In genomic region chr7:127255008-127255407, GRCm38 (mm10) we compare ENCODE assay signal across 7 mouse cellular contexts. TPM values are rescaled to one million over a fixed set of nuclear protein-coding genes. Genes with fewer than 3 reads are reported as not detected.
DNase-seq lines count a peak whose midpoint lies in the region; ATAC-seq and TF ChIP-seq lines count a peak whose summit lies in the region.

No protein-coding gene starts in this region.

- H3K9ac ChIP-seq in lung, embryonic 16.5 days (ENCODE audit: low read length), result peak overlapping the region; percentile 78
- H3K9ac ChIP-seq in forebrain, embryonic 12.5 days, result peak overlapping the region; percentile 82
- H3K9ac ChIP-seq in limb, embryonic 14.5 days (ENCODE audit: low read depth, low read length, severe bottlenecking), result peak overlapping the region; percentile 75
- peak overlapping the region; percentile 87 for H3K9ac ChIP-seq in stomach, embryonic 16.5 days (ENCODE audit: low read length)

- H3K27me3 ChIP-seq in lung, embryonic 16.5 days (ENCODE audit: control insufficient read depth, insufficient read depth, low read depth, low read length), result no peaks in the 10 kb centered on the region
- no peaks in the 10 kb centered on the region for H3K27me3 ChIP-seq in forebrain, embryonic 12.5 days
- H3K27me3 ChIP-seq in limb, embryonic 14.5 days (ENCODE audit: control insufficient read depth, insufficient read depth, low read length), result no peaks in the 10 kb centered on the region
- H3K27me3 ChIP-seq in stomach, embryonic 16.5 days (ENCODE audit: control insufficient read depth, insufficient read depth, low read length), result no peaks in the 10 kb centered on the region

- DNase-seq in lung, postnatal 10 days, result no peak
- no peak for DNase-seq in limb, embryonic 14.5 days (ENCODE audit: low spot score)
- DNase-seq in left cerebral cortex, postnatal 36 days (ENCODE audit: low spot score in 2 of 2), result no peak
- DNase-seq in gastrocnemius, postnatal 4 days (ENCODE audit: low spot score in 2 of 2), result no peak

- H3K9me3 ChIP-seq in lung, embryonic 16.5 days (ENCODE audit: control insufficient read depth, low read length), result no peaks in the 10 kb centered on the region
- no peaks in the 10 kb centered on the region for H3K9me3 ChIP-seq in forebrain, embryonic 12.5 days
- H3K9me3 ChIP-seq in limb, embryonic 14.5 days (ENCODE audit: control insufficient read depth, low read length), result no peaks in the 10 kb centered on the region
- no peaks in the 10 kb centered on the region for H3K9me3 ChIP-seq in stomach, embryonic 16.5 days (replicated peaks; ENCODE audit: control insufficient read depth, low read length)

- H3K4me3 ChIP-seq in lung, embryonic 16.5 days (ENCODE audit: low read length), result peak overlapping the region; percentile 72
- H3K4me3 ChIP-seq in forebrain, embryonic 12.5 days (replicated peaks), result peak overlapping the region; percentile 56
- peak overlapping the region; percentile 63 for H3K4me3 ChIP-seq in limb, embryonic 14.5 days (replicated peaks; ENCODE audit: low read length)
- peak overlapping the region; percentile 69 for H3K4me3 ChIP-seq in stomach, embryonic 16.5 days (replicated peaks; ENCODE audit: low read length)

- peak overlapping the region; percentile 91 for H3K4me2 ChIP-seq in lung, embryonic 16.5 days (ENCODE audit: low read depth, low read length)
- H3K4me2 ChIP-seq in forebrain, embryonic 12.5 days, result peak overlapping the region; percentile 73
- H3K4me2 ChIP-seq in limb, embryonic 14.5 days (replicated peaks; ENCODE audit: low read depth, low read length, severe bottlenecking), result peak overlapping the region; percentile 89
- peak overlapping the region; percentile 97 for H3K4me2 ChIP-seq in stomach, embryonic 16.5 days (ENCODE audit: low read depth, low read length)

- TF ChIP-seq POLR2A in limb, embryonic 14.5 days (IDR thresholded peaks at IDR 0.05; ENCODE audit: borderline replicate concordance, extremely low read depth, insufficient read depth, insufficient read length), result no peak

- H3K36me3 ChIP-seq in lung, embryonic 16.5 days (ENCODE audit: control insufficient read depth, insufficient read depth, low read length), result no peaks in the 10 kb centered on the region
- H3K36me3 ChIP-seq in forebrain, embryonic 12.5 days (replicated peaks), result peaks cover 26% of the 10 kb centered on the region
- peaks cover 26% of the 10 kb centered on the region for H3K36me3 ChIP-seq in limb, embryonic 14.5 days (ENCODE audit: control insufficient read depth, insufficient read depth, low read length)
- H3K36me3 ChIP-seq in stomach, embryonic 16.5 days (ENCODE audit: control insufficient read depth, insufficient read depth, low read length), result no peaks in the 10 kb centered on the region

- intact Hi-C loops in left cerebral cortex, postnatal 36 days (cut with DNase I), result no loop called here

- H3K27ac ChIP-seq in lung, embryonic 16.5 days (ENCODE audit: low read length), result peak overlapping the region; percentile 81; the same call in 1 of the 2 replicates
- H3K27ac ChIP-seq in forebrain, embryonic 12.5 days, result peak overlapping the region; percentile 92; the same call in 1 of the 2 replicates
- 0 out of 2 replicates have a peak overlapping the region, but pooled peaks have one; percentile 75 for H3K27ac ChIP-seq in limb, embryonic 14.5 days (replicated peaks; ENCODE audit: low read depth, low read length)
- H3K27ac ChIP-seq in stomach, embryonic 16.5 days (ENCODE audit: low read length), result peak overlapping the region; percentile 90; the same call in 1 of the 2 replicates

- 14% methylated on average over 4 of the region's 4 CpGs for WGBS in lung, embryonic 16.5 days
- 34% methylated on average over 4 of the region's 4 CpGs for WGBS in forebrain, embryonic 12.5 days
- WGBS in limb, embryonic 14.5 days, result 23% methylated on average over 4 of the region's 4 CpGs
- WGBS in stomach, embryonic 16.5 days, result 12% methylated on average over 4 of the region's 4 CpGs

- no peak for ATAC-seq in lung, embryonic 16.5 days (ENCODE audit: low read depth)
- ATAC-seq in forebrain, embryonic 12.5 days (ENCODE audit: low FRiP score), result no peak
- no peak for ATAC-seq in limb, embryonic 14.5 days (ENCODE audit: low FRiP score, low read depth)
- ATAC-seq in stomach, embryonic 16.5 days (ENCODE audit: insufficient read depth, low FRiP score), result no peak

- peaks cover 16% of the 10 kb centered on the region for H3K4me1 ChIP-seq in lung, embryonic 16.5 days (replicated peaks; ENCODE audit: control insufficient read depth, insufficient read depth, low read length)
- peaks cover 27% of the 10 kb centered on the region for H3K4me1 ChIP-seq in forebrain, embryonic 12.5 days
- H3K4me1 ChIP-seq in limb, embryonic 14.5 days (ENCODE audit: control insufficient read depth, insufficient read depth, low read length), result peaks cover 9% of the 10 kb centered on the region; the same call in 1 of the 2 replicates
- H3K4me1 ChIP-seq in stomach, embryonic 16.5 days (ENCODE audit: control insufficient read depth, insufficient read depth, low read length), result peaks cover 9% of the 10 kb centered on the region

RNA-seq across cellular contexts. Expression of gene Dctpp1, which starts 5.5 kb away (rescaled TPM):
- polyA plus RNA-seq in lung, embryonic 16.5 days (2015; fragmentation: Nextera tagmentation; extraction: Ambion mirVana), result 138 and 147 TPM in 2 replicates
- 208 and 224 TPM in 2 replicates for polyA plus RNA-seq in forebrain, embryonic 12.5 days (2016; fragmentation: Nextera tagmentation; extraction: Ambion mirVana)
- 100 and 120 TPM in 2 replicates for polyA plus RNA-seq in limb, embryonic 14.5 days (2012; rRNA removed)
- 169 and 177 TPM in 2 replicates for polyA plus RNA-seq in limb, embryonic 14.5 days (2014; fragmentation: Nextera tagmentation; extraction: Ambion mirVana)
- 131 and 145 TPM in 2 replicates for polyA plus RNA-seq in stomach, embryonic 16.5 days (2015; fragmentation: Nextera tagmentation; extraction: Ambion mirVana)
- 10 to 100 TPM; 21.8 to 30.7 TPM for total RNA-seq in left cerebral cortex, postnatal 36 days (2021)
- total RNA-seq in gastrocnemius, postnatal 4 days (2021), result 10 to 100 TPM; 35.6 to 48.5 TPM

RNA-seq across cellular contexts. Expression of gene Zfp771, which starts 10.9 kb away (rescaled TPM):
- 36.9 and 48.7 TPM in 2 replicates for polyA plus RNA-seq in lung, embryonic 16.5 days (2015; fragmentation: Nextera tagmentation; extraction: Ambion mirVana)
- polyA plus RNA-seq in forebrain, embryonic 12.5 days (2016; fragmentation: Nextera tagmentation; extraction: Ambion mirVana), result 53.3 and 60.3 TPM in 2 replicates
- 115 and 161 TPM in 2 replicates for polyA plus RNA-seq in limb, embryonic 14.5 days (2012; rRNA removed)
- 66.2 and 71.2 TPM in 2 replicates for polyA plus RNA-seq in limb, embryonic 14.5 days (2014; fragmentation: Nextera tagmentation; extraction: Ambion mirVana)
- polyA plus RNA-seq in stomach, embryonic 16.5 days (2015; fragmentation: Nextera tagmentation; extraction: Ambion mirVana), result 35.5 and 37.8 TPM in 2 replicates
- 10 to 100 TPM; 61.0 to 61.4 TPM for total RNA-seq in left cerebral cortex, postnatal 36 days (2021)
- 10 to 100 TPM; 23.7 to 29.6 TPM for total RNA-seq in gastrocnemius, postnatal 4 days (2021)

RNA-seq across cellular contexts. Expression of gene Sephs2, which starts 18.8 kb away (rescaled TPM):
- polyA plus RNA-seq in lung, embryonic 16.5 days (2015; fragmentation: Nextera tagmentation; extraction: Ambion mirVana), result 49.6 and 54.5 TPM in 2 replicates
- polyA plus RNA-seq in forebrain, embryonic 12.5 days (2016; fragmentation: Nextera tagmentation; extraction: Ambion mirVana), result 73.7 and 81.6 TPM in 2 replicates
- 22.2 and 24.3 TPM in 2 replicates for polyA plus RNA-seq in limb, embryonic 14.5 days (2012; rRNA removed)
- 74.7 and 79.3 TPM in 2 replicates for polyA plus RNA-seq in limb, embryonic 14.5 days (2014; fragmentation: Nextera tagmentation; extraction: Ambion mirVana)
- polyA plus RNA-seq in stomach, embryonic 16.5 days (2015; fragmentation: Nextera tagmentation; extraction: Ambion mirVana), result 82.2 and 94.3 TPM in 2 replicates
- 10 to 100 TPM; 38.4 to 43.1 TPM for total RNA-seq in left cerebral cortex, postnatal 36 days (2021)
- total RNA-seq in gastrocnemius, postnatal 4 days (2021), result 10 to 100 TPM; 22.1 to 23.7 TPM

RNA-seq across cellular contexts. Expression of gene Sept1, which starts 22.1 kb away (rescaled TPM):
- 23.2 and 23.4 TPM in 2 replicates for polyA plus RNA-seq in lung, embryonic 16.5 days (2015; fragmentation: Nextera tagmentation; extraction: Ambion mirVana)
- 42.6 and 43.4 TPM in 2 replicates for polyA plus RNA-seq in forebrain, embryonic 12.5 days (2016; fragmentation: Nextera tagmentation; extraction: Ambion mirVana)
- polyA plus RNA-seq in limb, embryonic 14.5 days (2012; rRNA removed), result 14.9 and 22.2 TPM in 2 replicates
- 15.3 and 18.6 TPM in 2 replicates for polyA plus RNA-seq in limb, embryonic 14.5 days (2014; fragmentation: Nextera tagmentation; extraction: Ambion mirVana)
- 14.7 and 15.0 TPM in 2 replicates for polyA plus RNA-seq in stomach, embryonic 16.5 days (2015; fragmentation: Nextera tagmentation; extraction: Ambion mirVana)
- 1 to 10 TPM; 3.2 to 5.6 TPM for total RNA-seq in left cerebral cortex, postnatal 36 days (2021)
- 1 to 10 TPM; 7.4 to 7.6 TPM for total RNA-seq in gastrocnemius, postnatal 4 days (2021)

RNA-seq across cellular contexts. Expression of gene Zfp553, which starts 22.1 kb away (rescaled TPM):
- polyA plus RNA-seq in lung, embryonic 16.5 days (2015; fragmentation: Nextera tagmentation; extraction: Ambion mirVana), result 27.7 and 32.3 TPM in 2 replicates
- polyA plus RNA-seq in forebrain, embryonic 12.5 days (2016; fragmentation: Nextera tagmentation; extraction: Ambion mirVana), result 77.6 and 80.2 TPM in 2 replicates
- 22.5 and 24.9 TPM in 2 replicates for polyA plus RNA-seq in limb, embryonic 14.5 days (2012; rRNA removed)
- polyA plus RNA-seq in limb, embryonic 14.5 days (2014; fragmentation: Nextera tagmentation; extraction: Ambion mirVana), result 19.4 and 20.1 TPM in 2 replicates
- polyA plus RNA-seq in stomach, embryonic 16.5 days (2015; fragmentation: Nextera tagmentation; extraction: Ambion mirVana), result 27.1 and 28.5 TPM in 2 replicates
- 10 to 100 TPM; 18.6 to 19.4 TPM for total RNA-seq in left cerebral cortex, postnatal 36 days (2021)
- total RNA-seq in gastrocnemius, postnatal 4 days (2021), result 1 to 10 TPM; 9.0 to 9.8 TPM
